Mouse (Mus musculus): ENCODE data around the gene Uba5. TPM values are rescaled to one million over a fixed set of nuclear protein-coding genes. Genes with fewer than 3 reads are reported as not detected.
A peak's percentile ranks its signal among the peaks of the same experiment; 100 is the strongest.

The Uba5 gene
- polyA plus RNA-seq, 1 experiment from 2014 or later = 63.9 TPM

- no peaks in the 10 kb centered on the region for H3K27me3 ChIP-seq (ENCODE audit: control insufficient read depth, insufficient read depth, low read length)
- H3K4me3 ChIP-seq (ENCODE audit: low read depth, low read length) = no peak overlapping the region
- DNase-seq (ENCODE audit: low spot score) (no peak), ATAC-seq (ENCODE audit: insufficient number of reproducible peaks, low FRiP score, low TSS enrichment, low read depth) (no peak)
- 95% methylated on average over 1 of the region's 1 CpGs for WGBS
- H3K27ac ChIP-seq (replicated peaks; ENCODE audit: low read depth, low read length) = no peak overlapping the region
- H3K9me3 ChIP-seq (ENCODE audit: control insufficient read depth, low read length) = no peaks in the 10 kb centered on the region
- H3K4me2 ChIP-seq (ENCODE audit: low read depth, severe bottlenecking) = no peak overlapping the region
- no peaks in the 10 kb centered on the region for H3K4me1 ChIP-seq (ENCODE audit: control insufficient read depth, insufficient read depth, low read length)
- H3K9ac ChIP-seq (ENCODE audit: low read length) = no peak overlapping the region
- H3K36me3 ChIP-seq (ENCODE audit: control insufficient read depth, insufficient read depth, low read length) = no peaks in the 10 kb centered on the region
These were observed 15.8 kb upstream of the Uba5 start for GRCm38 (mm10) chr9:104078780-104079179.

- Histone ChIP-seq H3K27ac (replicated peaks; ENCODE audit: low read depth, low read length) (no peak overlapping the region), H3K4me1 (ENCODE audit: control insufficient read depth, insufficient read depth, low read length) (no peaks in the 10 kb centered on the region), H3K9ac (ENCODE audit: low read length) (no peak overlapping the region), H3K9me3 (ENCODE audit: control insufficient read depth, low read length) (no peaks in the 10 kb centered on the region), H3K36me3 (ENCODE audit: control insufficient read depth, insufficient read depth, low read length) (no peaks in the 10 kb centered on the region), H3K27me3 (ENCODE audit: control insufficient read depth, insufficient read depth, low read length) (no peaks in the 10 kb centered on the region), H3K4me2 (ENCODE audit: low read depth, severe bottlenecking) (no peak overlapping the region), H3K4me3 (ENCODE audit: low read depth, low read length) (no peak overlapping the region)
- no peak for DNase-seq (ENCODE audit: low spot score)
- WGBS = 68% methylated on average over 2 of the region's 2 CpGs
- ATAC-seq (ENCODE audit: insufficient number of reproducible peaks, low FRiP score, low TSS enrichment, low read depth) = no peak
These were observed 12.9 kb upstream of the Uba5 start for GRCm38 (mm10) chr9:104075808-104076207.

- Histone ChIP-seq H3K27ac (replicated peaks; ENCODE audit: low read depth, low read length) (no peak overlapping the region), H3K4me3 (ENCODE audit: low read depth, low read length) (no peak overlapping the region), H3K4me2 (ENCODE audit: low read depth, severe bottlenecking) (no peak overlapping the region), H3K36me3 (ENCODE audit: control insufficient read depth, insufficient read depth, low read length) (no peaks in the 10 kb centered on the region), H3K4me1 (ENCODE audit: control insufficient read depth, insufficient read depth, low read length) (no peaks in the 10 kb centered on the region), H3K9me3 (ENCODE audit: control insufficient read depth, low read length) (no peaks in the 10 kb centered on the region), H3K9ac (ENCODE audit: low read length) (no peak overlapping the region), H3K27me3 (ENCODE audit: control insufficient read depth, insufficient read depth, low read length) (no peaks in the 10 kb centered on the region)
- 78% methylated on average over 8 of the region's 8 CpGs for WGBS
- DNase-seq (ENCODE audit: low spot score) = no peak
- ATAC-seq (ENCODE audit: insufficient number of reproducible peaks, low FRiP score, low TSS enrichment, low read depth) = no peak
These were observed 8.1 kb upstream of the Uba5 start for GRCm38 (mm10) chr9:104070863-104071604.

- Histone ChIP-seq H3K4me3 (ENCODE audit: low read depth, low read length) (no peak overlapping the region), H3K4me2 (ENCODE audit: low read depth, severe bottlenecking) (no peak overlapping the region), H3K9me3 (ENCODE audit: control insufficient read depth, low read length) (no peaks in the 10 kb centered on the region), H3K4me1 (ENCODE audit: control insufficient read depth, insufficient read depth, low read length) (no peaks in the 10 kb centered on the region), H3K9ac (ENCODE audit: low read length) (no peak overlapping the region), H3K27ac (replicated peaks; ENCODE audit: low read depth, low read length) (no peak overlapping the region), H3K27me3 (ENCODE audit: control insufficient read depth, insufficient read depth, low read length) (no peaks in the 10 kb centered on the region), H3K36me3 (ENCODE audit: control insufficient read depth, insufficient read depth, low read length) (no peaks in the 10 kb centered on the region)
- ATAC-seq (ENCODE audit: insufficient number of reproducible peaks, low FRiP score, low TSS enrichment, low read depth) = no peak
- no peak for DNase-seq (ENCODE audit: low spot score)
- WGBS = 85% methylated on average over 4 of the region's 4 CpGs
These were observed 7.3 kb upstream of the Uba5 start for GRCm38 (mm10) chr9:104070241-104070640.

- ATAC-seq (ENCODE audit: insufficient number of reproducible peaks, low FRiP score, low TSS enrichment, low read depth) (no peak), DNase-seq (ENCODE audit: low spot score) (no peak)
- H3K4me3 ChIP-seq (ENCODE audit: low read depth, low read length) = no peak overlapping the region
- H3K9ac ChIP-seq (ENCODE audit: low read length) = no peak overlapping the region
- no peaks in the 10 kb centered on the region for H3K27me3 ChIP-seq (ENCODE audit: control insufficient read depth, insufficient read depth, low read length)
- H3K4me1 ChIP-seq (ENCODE audit: control insufficient read depth, insufficient read depth, low read length) = peaks cover 7% of the 10 kb centered on the region; the same call in 1 of the 2 replicates
- H3K9me3 ChIP-seq (ENCODE audit: control insufficient read depth, low read length) = no peaks in the 10 kb centered on the region
- peaks cover 1% of the 10 kb centered on the region; the same call in 1 of the 2 replicates for H3K36me3 ChIP-seq (ENCODE audit: control insufficient read depth, insufficient read depth, low read length)
- H3K27ac ChIP-seq (replicated peaks; ENCODE audit: low read depth, low read length) = no peak overlapping the region
- H3K4me2 ChIP-seq (ENCODE audit: low read depth, severe bottlenecking) = no peak overlapping the region
- WGBS = 31% methylated on average over 1 of the region's 1 CpGs
These were observed 1.6 kb upstream of the Uba5 start for GRCm38 (mm10) chr9:104064571-104064970.

GRCm38 (mm10) chr9:104063244-104063961, 469 bp upstream of the Uba5 start, which contains the start of gene Acad11:
Gene Acad11, plus strand, starts transcription at chr9:104063377.
- Histone ChIP-seq H3K36me3 (ENCODE audit: control insufficient read depth, insufficient read depth, low read length) (peaks cover 3% of the 10 kb centered on the region; the same call in 1 of the 2 replicates), H3K4me3 (ENCODE audit: low read depth, low read length) (peak within 1 kb of the TSS; percentile 96), H3K4me2 (ENCODE audit: low read depth, severe bottlenecking) (peak within 1 kb of the TSS; percentile 88), H3K27ac (replicated peaks; ENCODE audit: low read depth, low read length) (no peak within 1 kb of the TSS; the same call in 1 of the 2 replicates), H3K27me3 (ENCODE audit: control insufficient read depth, insufficient read depth, low read length) (no peaks in the 10 kb centered on the region), H3K9me3 (ENCODE audit: control insufficient read depth, low read length) (no peaks in the 10 kb centered on the region), H3K9ac (ENCODE audit: low read length) (peak within 1 kb of the TSS; percentile 59), H3K4me1 (ENCODE audit: control insufficient read depth, insufficient read depth, low read length) (peaks cover 7% of the 10 kb centered on the region; the same call in 1 of the 2 replicates)
- WGBS = 0% methylated on average over 29 of the region's 30 CpGs
- DNase-seq (ENCODE audit: low spot score) = peak; percentile 89
- peak; percentile 95 for ATAC-seq (ENCODE audit: insufficient number of reproducible peaks, low FRiP score, low TSS enrichment, low read depth)

GRCm38 (mm10) chr9:104051028-104051427, 11.9 kb downstream of the Uba5 start:
- peaks cover 23% of the 10 kb centered on the region for H3K36me3 ChIP-seq (ENCODE audit: control insufficient read depth, insufficient read depth, low read length)
- H3K27me3 ChIP-seq (ENCODE audit: control insufficient read depth, insufficient read depth, low read length) = no peaks in the 10 kb centered on the region
- no peak for ATAC-seq (ENCODE audit: insufficient number of reproducible peaks, low FRiP score, low TSS enrichment, low read depth)
- H3K9me3 ChIP-seq (ENCODE audit: control insufficient read depth, low read length) = no peaks in the 10 kb centered on the region
- no peak for DNase-seq (ENCODE audit: low spot score)
- H3K4me1 ChIP-seq (ENCODE audit: control insufficient read depth, insufficient read depth, low read length) = no peaks in the 10 kb centered on the region
- no peak overlapping the region for H3K27ac ChIP-seq (replicated peaks; ENCODE audit: low read depth, low read length)
- H3K4me3 ChIP-seq (ENCODE audit: low read depth, low read length) = no peak overlapping the region
- WGBS = 92% methylated on average over 6 of the region's 6 CpGs
- H3K4me2 ChIP-seq (ENCODE audit: low read depth, severe bottlenecking) = no peak overlapping the region
- H3K9ac ChIP-seq (ENCODE audit: low read length) = no peak overlapping the region

- Histone ChIP-seq H3K9ac (ENCODE audit: low read length) (no peak overlapping the region), H3K4me1 (ENCODE audit: control insufficient read depth, insufficient read depth, low read length) (no peaks in the 10 kb centered on the region), H3K4me3 (ENCODE audit: low read depth, low read length) (no peak overlapping the region), H3K27ac (replicated peaks; ENCODE audit: low read depth, low read length) (no peak overlapping the region), H3K9me3 (ENCODE audit: control insufficient read depth, low read length) (no peaks in the 10 kb centered on the region), H3K4me2 (ENCODE audit: low read depth, severe bottlenecking) (no peak overlapping the region), H3K27me3 (ENCODE audit: control insufficient read depth, insufficient read depth, low read length) (no peaks in the 10 kb centered on the region), H3K36me3 (ENCODE audit: control insufficient read depth, insufficient read depth, low read length) (peaks cover 7% of the 10 kb centered on the region; the same call in 1 of the 2 replicates)
- ATAC-seq (ENCODE audit: insufficient number of reproducible peaks, low FRiP score, low TSS enrichment, low read depth) = no peak
- 87% methylated on average over 4 of the region's 4 CpGs for WGBS
- DNase-seq (ENCODE audit: low spot score) = no peak
These were observed 19.3 kb downstream of the Uba5 start for GRCm38 (mm10) chr9:104043676-104044075.

Data from limb, embryonic 11.5 days (tissue).